Comparison of ENCODE assay signal across 9 mouse cellular contexts in genomic region chr13:60069196-60069595, GRCm38 (mm10).
DNase-seq lines count a peak whose midpoint lies in the region; ATAC-seq lines count a peak whose summit lies in the region.
"Had no signal": no experiment of that assay in that cellular context is flagged by ENCODE, and none has a peak within 500 bp of the region (broad histone marks: within the 10 kb centered on the region; RNA-seq: fewer than 3 reads in every experiment).

No protein-coding gene starts in this region.

- H3K27me3 ChIP-seq in midbrain, embryonic 14.5 days (ENCODE audit: control insufficient read depth, insufficient read depth, low read length), result no peaks in the 10 kb centered on the region
- no peaks in the 10 kb centered on the region for H3K27me3 ChIP-seq in midbrain, embryonic 13.5 days
- no peaks in the 10 kb centered on the region for H3K27me3 ChIP-seq in neural tube, embryonic 11.5 days (ENCODE audit: control insufficient read depth, insufficient read depth, low read length)

- H3K4me2 ChIP-seq in midbrain, embryonic 14.5 days (ENCODE audit: low read length), result no peak overlapping the region
- H3K4me2 ChIP-seq in midbrain, embryonic 13.5 days (replicated peaks), result no peak overlapping the region
- no peak overlapping the region for H3K4me2 ChIP-seq in neural tube, embryonic 11.5 days (ENCODE audit: low read depth)

- no peak overlapping the region for H3K9ac ChIP-seq in midbrain, embryonic 14.5 days (replicated peaks; ENCODE audit: low read length)
- H3K9ac ChIP-seq in midbrain, embryonic 13.5 days (replicated peaks), result no peak overlapping the region
- H3K9ac ChIP-seq in neural tube, embryonic 11.5 days (ENCODE audit: low read length), result no peak overlapping the region

- WGBS in midbrain, embryonic 14.5 days, result 49% methylated on average over 9 of the region's 9 CpGs
- 51% methylated on average over 9 of the region's 9 CpGs for WGBS in midbrain, embryonic 13.5 days
- WGBS in neural tube, embryonic 11.5 days, result 39% methylated on average over 9 of the region's 9 CpGs

- ATAC-seq in midbrain, embryonic 14.5 days (ENCODE audit: low FRiP score, low TSS enrichment), result no peak
- ATAC-seq in midbrain, embryonic 13.5 days, result no peak
- no peak for ATAC-seq in neural tube, embryonic 11.5 days (ENCODE audit: insufficient read depth, low FRiP score, low TSS enrichment)
- no peak for ATAC-seq in cerebellum, adult (ENCODE audit: insufficient number of reproducible peaks, low FRiP score, low TSS enrichment)

- DNase-seq in cerebellum, postnatal 10 days, result peak; percentile 50 to 56
- no peak for DNase-seq in cerebellum, adult 9-11 months
- DNase-seq in midbrain, embryonic 14.5 days, result peak; percentile 14
- DNase-seq in gastrocnemius, postnatal 25 days, result peak; percentile 32
- DNase-seq in neural tube, embryonic 11.5 days (ENCODE audit: low spot score), result peak; percentile 46
- no peak for DNase-seq in c-Kit-positive CD71-positive TER-119-positive erythroid progenitor cells, embryonic 14.5 days (ENCODE audit: low spot score)

- no peaks in the 10 kb centered on the region for H3K9me3 ChIP-seq in midbrain, embryonic 14.5 days (ENCODE audit: control insufficient read depth, low read length)
- H3K9me3 ChIP-seq in midbrain, embryonic 13.5 days, result no peaks in the 10 kb centered on the region
- no peaks in the 10 kb centered on the region for H3K9me3 ChIP-seq in neural tube, embryonic 11.5 days (ENCODE audit: control insufficient read depth, low read length)

- no peak overlapping the region for H3K4me3 ChIP-seq in midbrain, embryonic 14.5 days (replicated peaks; ENCODE audit: low read depth, low read length)
- no peak overlapping the region for H3K4me3 ChIP-seq in midbrain, embryonic 13.5 days (replicated peaks)
- no peak overlapping the region for H3K4me3 ChIP-seq in neural tube, embryonic 11.5 days (ENCODE audit: low read depth, low read length)

- no peaks in the 10 kb centered on the region for H3K36me3 ChIP-seq in midbrain, embryonic 14.5 days (ENCODE audit: control insufficient read depth, insufficient read depth, low read length)
- H3K36me3 ChIP-seq in midbrain, embryonic 13.5 days, result no peaks in the 10 kb centered on the region
- no peaks in the 10 kb centered on the region for H3K36me3 ChIP-seq in neural tube, embryonic 11.5 days (ENCODE audit: control insufficient read depth, insufficient read depth, low read length)

- no peaks in the 10 kb centered on the region for H3K4me1 ChIP-seq in midbrain, embryonic 14.5 days (ENCODE audit: control insufficient read depth, insufficient read depth, low read length)
- H3K4me1 ChIP-seq in midbrain, embryonic 13.5 days (replicated peaks), result no peaks in the 10 kb centered on the region
- 0 out of 2 replicates have a peak, but pooled peaks cover 3% of the 10 kb centered on the region for H3K4me1 ChIP-seq in neural tube, embryonic 11.5 days (ENCODE audit: control insufficient read depth, insufficient read depth, low read length)

- H3K27ac ChIP-seq in midbrain, embryonic 14.5 days (replicated peaks; ENCODE audit: low read depth, low read length), result no peak overlapping the region
- H3K27ac ChIP-seq in midbrain, embryonic 13.5 days, result no peak overlapping the region
- H3K27ac ChIP-seq in neural tube, embryonic 11.5 days (ENCODE audit: low read depth, low read length), result no peak overlapping the region
- H3K27ac ChIP-seq: macrophage had no signal

Comparison
In these comparisons a context has a peak if more than half of its experiments do, and no peak if none do; other contexts are left out.
1. DNase-seq: peak in cerebellum, postnatal 10 days (2 of 2), midbrain, embryonic 14.5 days (single experiment), gastrocnemius, postnatal 25 days (single experiment) and neural tube, embryonic 11.5 days (single experiment); none in cerebellum, adult 9-11 months (single experiment) and c-Kit-positive CD71-positive TER-119-positive erythroid progenitor cells, embryonic 14.5 days (single experiment).